Mouse (Mus musculus) midbrain, postnatal 0 days (tissue): ENCODE measurements around the gene Pip5k1a. TPM values are rescaled to one million over a fixed set of nuclear protein-coding genes. Genes with fewer than 3 reads are reported as not detected.
"Not testable (repeated sequence)": the region's sequence is repeated elsewhere in the genome, so short reads cannot be mapped to it uniquely, and the experiment has no call there.

Source experiments
- ATAC-seq: fragments of 200-750 bp; cut with Nextera tagmentation; 2 replicates; pipeline ENCODE4 v1.8.0; 2017; ENCODE audit warnings: moderate number of reproducible peaks, mild to moderate bottlenecking, moderate TSS enrichment, moderate library complexity; ENCODE audit not compliant: low FRiP score
- DNase-seq: peaks from one replicate; pipeline ENCODE4 v3.0.0-alpha.2; 2015; ENCODE audit warnings: low spot score
- H3K27ac ChIP-seq: fragments of 300-500 bp; sonication (generic); 2 replicates; pipeline ENCODE4 v1.5.1; 2014; ENCODE audit warnings: low read depth, mild to moderate bottlenecking, low read length, mixed read lengths
- H3K27me3 ChIP-seq: fragments of 300-500 bp; sonication (generic); 2 replicates; pipeline ENCODE4 v1.6.1; 2014; ENCODE audit warnings: low read length, control low read depth, mixed read lengths; ENCODE audit not compliant: insufficient read depth
- H3K36me3 ChIP-seq: fragments of 300-500 bp; sonication (generic); 2 replicates; pipeline ENCODE4 v1.6.1; 2014; ENCODE audit warnings: low read length, control low read depth, mixed read lengths; ENCODE audit not compliant: insufficient read depth
- H3K4me1 ChIP-seq: fragments of 300-500 bp; sonication (generic); 2 replicates; pipeline ENCODE4 v1.6.1; 2014; ENCODE audit warnings: mild to moderate bottlenecking, control low read depth, antibody characterized with exemption, low read length, mixed read lengths; ENCODE audit not compliant: insufficient read depth
- H3K4me2 ChIP-seq: fragments of 300-500 bp; sonication (generic); 2 replicates; pipeline ENCODE4 v1.6.1; 2014; ENCODE audit warnings: low read depth, mild to moderate bottlenecking, low read length, mixed read lengths; ENCODE audit not compliant: poor library complexity, severe bottlenecking
- H3K4me3 ChIP-seq: fragments of 300-500 bp; sonication (generic); 2 replicates; pipeline ENCODE4 v1.5.1; 2014; ENCODE audit warnings: low read depth, mild to moderate bottlenecking, low read length, moderate library complexity
- H3K9ac ChIP-seq: fragments of 300-500 bp; sonication (generic); replicated peaks from 2 replicates; pipeline ENCODE4 v1.6.1; 2014; ENCODE audit warnings: mild to moderate bottlenecking, low read length, moderate library complexity, mixed read lengths; ENCODE audit not compliant: poor library complexity, severe bottlenecking
- H3K9me3 ChIP-seq: fragments of 300-500 bp; sonication (generic); 2 replicates; pipeline ENCODE4 v1.6.1; 2016; ENCODE audit warnings: low read length, control low read depth
- CTCF ChIP-seq: IDR thresholded peaks from 2 replicates; pipeline ENCODE4 v1.5.1; 2016; ENCODE audit warnings: antibody characterized with exemption, mild to moderate bottlenecking
- WGBS: fragments of 180-500 bp; shearing (Covaris S2); extraction: QIAGEN DNeasy Blood & Tissue Kit; methylation state at CpG from one replicate; pipeline ENCODE4 v1.1.7; 2014; 5-methylcytosine and 5-hydroxymethylcytosine counted together
- polyA plus RNA-seq: library from polyadenylated mRNA; unstranded; fragments of >200 nt; fragmentation: Nextera tagmentation; extraction: Ambion mirVana; gene quantifications from 2 replicates; pipeline ENCODE4 v1.2.1, GENCODE M21; 2015
- total RNA-seq: library from RNA; depleted of rRNA; stranded (reverse); fragments of >200 nt; gene quantifications from 2 replicates; pipeline ENCODE4 v1.2.3, GENCODE M21; 2014

Gene Pip5k1a
- total and polyA plus RNA-seq, 2 experiments from 2014 or later: 13.3 to 20.1 TPM

GRCm38 (mm10) chr3:95027057-95027645 is 79.6 kb downstream of the Pip5k1a start:
- no peak overlapping the region for H3K9ac ChIP-seq
- H3K4me2 ChIP-seq: no peak overlapping the region
- H3K9me3 ChIP-seq: no peaks in the 10 kb centered on the region
- no peak overlapping the region for H3K27ac ChIP-seq
- TF ChIP-seq CTCF: no peak
- WGBS: 48% methylated on average over 5 of the region's 5 CpGs
- no peaks in the 10 kb centered on the region for H3K4me1 ChIP-seq
- no peak for DNase-seq
- no peak overlapping the region for H3K4me3 ChIP-seq
- peaks cover 6% of the 10 kb centered on the region for H3K36me3 ChIP-seq
- H3K27me3 ChIP-seq: no peaks in the 10 kb centered on the region
- no peak for ATAC-seq

GRCm38 (mm10) chr3:95025202-95025601 is 81.5 kb downstream of the Pip5k1a start:
- Histone ChIP-seq H3K27ac (no peak overlapping the region), H3K9me3 (no peaks in the 10 kb centered on the region), H3K4me2 (no peak overlapping the region), H3K27me3 (no peaks in the 10 kb centered on the region), H3K4me3 (no peak overlapping the region), H3K4me1 (no peaks in the 10 kb centered on the region), H3K9ac (no peak overlapping the region), H3K36me3 (no peaks in the 10 kb centered on the region)
- DNase-seq (no peak), ATAC-seq (no peak)
- TF ChIP-seq CTCF: no peak
- WGBS: 65% methylated on average over 5 of the region's 5 CpGs

- H3K4me2 ChIP-seq: no peak overlapping the region
- WGBS: 21% methylated on average over 11 of the region's 11 CpGs
These were observed 82.2 kb downstream of the Pip5k1a start for GRCm38 (mm10) chr3:95024551-95024950.

GRCm38 (mm10) chr3:95020956-95021355 is 85.8 kb downstream of the Pip5k1a start:
- not testable (repeated sequence) for DNase-seq, H3K27ac ChIP-seq, H3K4me2 ChIP-seq, ATAC-seq, H3K4me1 ChIP-seq, H3K9ac ChIP-seq, H3K4me3 ChIP-seq, H3K36me3 ChIP-seq, H3K27me3 ChIP-seq, H3K9me3 ChIP-seq
- 97% methylated on average over 5 of the region's 5 CpGs for WGBS

More at GRCm38 (mm10) chr3:95024551-95024950, 82.2 kb downstream of the Pip5k1a start:
- no peaks in the 10 kb centered on the region for H3K36me3 ChIP-seq
- no peak overlapping the region for H3K4me3 ChIP-seq
- no peak overlapping the region for H3K9ac ChIP-seq
- H3K27ac ChIP-seq: no peak overlapping the region
- ATAC-seq (no peak), DNase-seq (peak; percentile 49)
- H3K27me3 ChIP-seq: no peaks in the 10 kb centered on the region
- no peaks in the 10 kb centered on the region for H3K4me1 ChIP-seq
- no peaks in the 10 kb centered on the region for H3K9me3 ChIP-seq
- TF ChIP-seq CTCF: no peak

GRCm38 (mm10) chr3:95018741-95019140 is 88.0 kb downstream of the Pip5k1a start:
- no peak for TF ChIP-seq CTCF
- no peak overlapping the region for H3K4me2 ChIP-seq
- no peaks in the 10 kb centered on the region for H3K9me3 ChIP-seq
- DNase-seq (no peak), ATAC-seq (no peak)
- H3K27ac ChIP-seq: no peak overlapping the region
- whole genome bisulfite sequencing: 92% methylated on average over 2 of the region's 2 CpGs
- H3K36me3 ChIP-seq: no peaks in the 10 kb centered on the region
- peaks cover 5% of the 10 kb centered on the region; the same call in 1 of the 2 replicates for H3K4me1 ChIP-seq
- H3K4me3 ChIP-seq: no peak overlapping the region
- no peak overlapping the region for H3K9ac ChIP-seq
- H3K27me3 ChIP-seq: no peaks in the 10 kb centered on the region

GRCm38 (mm10) chr3:95016532-95017056 is 90.1 kb downstream of the Pip5k1a start:
- no peak for TF ChIP-seq CTCF

More at GRCm38 (mm10) chr3:95016532-95017056, 90.1 kb downstream of the Pip5k1a start:
- H3K4me3 ChIP-seq: peak overlapping the region; percentile 65
- H3K27ac ChIP-seq: peak overlapping the region; percentile 98
- peak overlapping the region; percentile 50 for H3K4me2 ChIP-seq
- H3K36me3 ChIP-seq: peaks cover 6% of the 10 kb centered on the region
- 3% methylated on average over 21 of the region's 21 CpGs for WGBS
- no peak for ATAC-seq
- no peaks in the 10 kb centered on the region for H3K9me3 ChIP-seq
- H3K9ac ChIP-seq: peak overlapping the region; percentile 46
- no peak for DNase-seq
- H3K27me3 ChIP-seq: no peaks in the 10 kb centered on the region
- peaks cover 11% of the 10 kb centered on the region; the same call in 1 of the 2 replicates for H3K4me1 ChIP-seq
